Mouse (Mus musculus) stomach, postnatal 0 days (tissue): ENCODE results near the gene Ripor2.

ENCODE experiments used
- CTCF ChIP-seq: IDR thresholded peaks from 2 replicates; pipeline ENCODE4 v1.5.1; 2016; ENCODE audit warnings: antibody characterized with exemption, low read depth, mild to moderate bottlenecking, moderate library complexity
- EP300 ChIP-seq: optimal IDR thresholded peaks from 2 replicates; pipeline ENCODE3; 2016; ENCODE audit warnings: antibody characterized with exemption

DNA sequence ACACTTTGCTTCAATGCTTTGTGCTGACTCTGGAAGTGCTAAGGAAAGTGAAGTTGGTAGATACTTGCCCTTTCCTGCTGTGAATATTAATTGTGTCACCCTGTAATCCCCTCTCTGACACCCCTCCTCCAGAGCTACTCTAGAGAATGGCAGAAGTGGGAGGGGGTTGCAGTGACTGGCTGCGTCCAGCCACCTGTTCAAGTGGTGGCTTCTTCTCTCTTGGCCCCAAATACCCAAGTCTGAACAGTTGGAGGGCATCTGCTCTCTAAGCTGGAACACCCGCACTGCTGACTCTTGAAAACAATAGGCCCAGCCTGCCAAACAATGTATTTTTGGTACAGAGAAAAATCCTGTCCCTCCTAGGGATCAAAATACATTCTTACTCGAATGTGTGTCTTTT is 69.0 kb downstream of the Ripor2 start:
- TF ChIP-seq EP300 (no peak), CTCF (no peak)
